Mouse (Mus musculus) heart, embryonic 10.5 days (tissue): Measurements from ENCODE around the gene Nuak1. TPM values are rescaled to one million over a fixed set of nuclear protein-coding genes. Genes with fewer than 3 reads are reported as not detected.

Experiments used
- DNase-seq: peaks from one replicate; pipeline ENCODE4 v3.0.0-alpha.2; 2017; ENCODE audit warnings: low spot score
- H3K27ac ChIP-seq: fragments of 300-500 bp; sonication (generic); 2 replicates; pipeline ENCODE4 v1.5.1; 2016; ENCODE audit warnings: mild to moderate bottlenecking
- H3K27me3 ChIP-seq: fragments of 300-500 bp; sonication (generic); 2 replicates; pipeline ENCODE4 v1.6.1; 2016; ENCODE audit warnings: mild to moderate bottlenecking; ENCODE audit not compliant: poor library complexity, insufficient read depth, severe bottlenecking
- H3K36me3 ChIP-seq: fragments of 300-500 bp; sonication (generic); 2 replicates; pipeline ENCODE4 v1.6.1; 2016; ENCODE audit warnings: mild to moderate bottlenecking, moderate library complexity
- H3K4me1 ChIP-seq: fragments of 300-500 bp; sonication (generic); 2 replicates; pipeline ENCODE4 v1.6.1; 2016; ENCODE audit warnings: mild to moderate bottlenecking
- H3K4me3 ChIP-seq: fragments of 300-500 bp; sonication (generic); 2 replicates; pipeline ENCODE4 v1.5.1; 2016; ENCODE audit warnings: mild to moderate bottlenecking, moderate library complexity
- H3K9me3 ChIP-seq: fragments of 300-500 bp; sonication (generic); 2 replicates; pipeline ENCODE4 v1.6.1; 2016; ENCODE audit warnings: mild to moderate bottlenecking, moderate library complexity
- WGBS: fragments of 180-500 bp; shearing (Covaris S2); methylation state at CpG from one replicate; pipeline ENCODE4 v1.1.7; 2016; 5-methylcytosine and 5-hydroxymethylcytosine counted together
- polyA plus RNA-seq: library from polyadenylated mRNA; unstranded; fragments of >200 nt; fragmentation: Nextera tagmentation; extraction: Ambion mirVana; gene quantifications from 2 replicates; pipeline ENCODE4 v1.2.1, GENCODE M21; 2016

The Nuak1 gene
- polyA plus RNA-seq, 1 experiment from 2014 or later, result 1.9 TPM

DNA sequence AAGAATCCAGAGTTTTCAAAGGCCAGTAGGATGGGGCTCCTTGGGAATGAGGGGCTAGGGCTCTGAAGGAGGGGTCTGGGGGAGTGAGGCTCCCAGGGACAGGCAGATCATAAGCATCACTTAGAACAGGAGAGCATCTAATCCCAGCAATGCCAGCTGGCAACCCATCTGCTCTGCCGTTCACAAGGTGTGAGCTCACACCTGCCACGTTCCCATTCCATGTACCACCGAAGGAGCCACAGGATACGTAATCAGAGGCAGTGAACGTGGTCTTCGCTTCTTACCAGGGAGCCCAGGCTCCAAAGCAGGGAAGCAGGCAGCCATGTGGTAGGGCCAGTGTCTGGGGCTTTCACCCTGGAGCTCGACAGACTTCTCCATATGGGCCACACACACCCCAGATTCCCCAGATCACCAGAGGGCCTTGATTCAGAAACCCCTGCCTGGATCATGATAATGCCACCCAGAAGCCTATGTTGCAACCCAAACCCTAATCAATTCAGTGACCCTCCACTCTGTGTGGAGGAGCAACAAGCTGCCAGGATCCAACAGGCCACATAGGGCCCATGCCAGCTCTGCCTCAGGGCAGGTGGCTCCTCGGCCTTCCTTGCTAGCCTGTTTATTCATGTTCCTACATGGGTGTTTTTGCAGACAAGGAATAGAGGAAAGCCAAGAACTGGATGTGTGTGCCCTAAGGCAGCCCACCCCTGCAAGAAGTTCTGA, 25.3 kb downstream of the Nuak1 start:
- no peaks in the 10 kb centered on the region for H3K9me3 ChIP-seq
- H3K27ac ChIP-seq, result peak overlapping the region; percentile 36; the same call in 1 of the 2 replicates
- H3K4me3 ChIP-seq, result no peak overlapping the region
- 87% methylated on average over 8 of the region's 8 CpGs for WGBS
- H3K36me3 ChIP-seq, result peaks cover 8% of the 10 kb centered on the region
- no peaks in the 10 kb centered on the region for H3K27me3 ChIP-seq
- no peak for DNase-seq
- peaks cover 57% of the 10 kb centered on the region for H3K4me1 ChIP-seq

DNA sequence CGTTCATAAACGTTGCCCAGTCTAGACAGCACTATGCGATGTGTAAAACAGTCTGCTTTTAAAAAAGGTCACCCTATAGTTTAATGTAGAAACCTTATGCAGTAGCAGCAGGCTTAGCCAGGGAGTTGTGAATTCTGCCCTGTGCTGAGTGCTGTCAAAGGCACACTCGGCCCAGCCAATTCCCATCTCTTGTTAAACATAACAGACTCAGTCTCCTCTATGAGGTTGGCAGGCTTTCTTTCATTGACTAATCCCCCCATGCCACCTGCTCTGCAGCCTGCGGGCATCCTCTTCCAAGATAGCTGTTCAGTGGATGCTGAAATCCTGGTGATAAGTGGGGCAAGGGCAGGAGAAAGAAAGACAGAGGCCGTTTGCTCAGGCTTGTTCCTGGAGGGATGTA, 27.1 kb downstream of the Nuak1 start:
- no peak for DNase-seq
- Histone ChIP-seq H3K4me1 (peaks cover 57% of the 10 kb centered on the region), H3K4me3 (no peak overlapping the region), H3K27ac (no peak overlapping the region), H3K27me3 (no peaks in the 10 kb centered on the region), H3K9me3 (no peaks in the 10 kb centered on the region), H3K36me3 (peaks cover 7% of the 10 kb centered on the region; the same call in 1 of the 2 replicates)
- WGBS, result 85% methylated on average over 6 of the region's 6 CpGs

- Histone ChIP-seq H3K27me3 (no peaks in the 10 kb centered on the region), H3K27ac (peak overlapping the region; percentile 79; the same call in 1 of the 2 replicates), H3K36me3 (peaks cover 7% of the 10 kb centered on the region; the same call in 1 of the 2 replicates), H3K4me1 (peaks cover 53% of the 10 kb centered on the region), H3K9me3 (no peaks in the 10 kb centered on the region), H3K4me3 (no peak overlapping the region)
- 85% methylated on average over 12 of the region's 12 CpGs for whole genome bisulfite sequencing
- DNase-seq, result no peak
Measured at GRCm38 (mm10) chr10:84412326-84412962, 28.0 kb downstream of the Nuak1 start.

- no peaks in the 10 kb centered on the region for H3K9me3 ChIP-seq
- peak overlapping the region; percentile 79 for H3K27ac ChIP-seq
- H3K4me3 ChIP-seq, result no peak overlapping the region
- DNase-seq, result no peak
- H3K4me1 ChIP-seq, result peaks cover 44% of the 10 kb centered on the region
- WGBS, result 66% methylated on average over 16 of the region's 16 CpGs
- no peaks in the 10 kb centered on the region for H3K27me3 ChIP-seq
- H3K36me3 ChIP-seq, result peaks cover 12% of the 10 kb centered on the region; the same call in 1 of the 2 replicates
Measured at GRCm38 (mm10) chr10:84411122-84412105, 29.0 kb downstream of the Nuak1 start.

DNA sequence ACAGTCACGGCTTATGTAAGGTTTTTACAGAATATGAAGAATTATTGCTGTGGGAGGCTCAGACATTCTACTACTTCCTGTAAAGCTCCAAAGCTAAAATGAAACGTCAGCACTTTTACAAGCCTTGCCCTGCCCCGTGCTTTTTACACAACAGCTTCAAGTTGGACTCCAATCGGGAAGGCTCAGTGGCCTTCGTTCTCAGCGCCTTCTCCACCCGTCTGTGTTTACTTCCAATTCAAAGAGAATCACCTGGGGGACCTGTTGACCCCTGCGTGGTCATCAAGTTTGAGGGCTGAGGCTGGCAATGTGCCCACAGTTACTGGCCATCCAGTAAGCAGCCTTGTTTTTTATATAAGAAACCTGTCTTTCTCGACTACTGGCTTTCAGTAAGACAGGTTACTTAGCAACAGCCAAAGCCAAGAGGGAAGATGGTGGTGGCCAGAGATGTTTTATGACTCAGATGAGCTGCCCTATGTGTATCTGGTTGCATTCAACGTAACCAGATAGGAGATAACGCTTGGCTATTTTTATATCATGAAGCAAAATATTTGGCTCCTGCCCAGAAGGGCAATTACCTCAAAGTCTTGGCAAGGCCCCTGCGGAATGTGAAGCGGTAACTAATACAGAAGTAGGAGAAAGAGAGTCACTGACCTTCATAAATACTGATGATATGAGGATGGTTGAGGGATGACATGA, 31.3 kb downstream of the Nuak1 start:
- H3K9me3 ChIP-seq, result no peaks in the 10 kb centered on the region
- peaks cover 43% of the 10 kb centered on the region for H3K4me1 ChIP-seq
- no peak for DNase-seq
- H3K27ac ChIP-seq, result peak overlapping the region; percentile 10; the same call in 1 of the 2 replicates
- no peak overlapping the region for H3K4me3 ChIP-seq
- no peaks in the 10 kb centered on the region for H3K27me3 ChIP-seq
- 77% methylated on average over 13 of the region's 13 CpGs for WGBS
- H3K36me3 ChIP-seq, result peaks cover 14% of the 10 kb centered on the region; the same call in 1 of the 2 replicates

GRCm38 (mm10) chr10:84405135-84405776, 35.1 kb downstream of the Nuak1 start:
- H3K36me3 ChIP-seq, result peaks cover 14% of the 10 kb centered on the region; the same call in 1 of the 2 replicates
- 51% methylated on average over 8 of the region's 8 CpGs for WGBS
- H3K4me3 ChIP-seq, result no peak overlapping the region
- no peak overlapping the region for H3K27ac ChIP-seq
- no peaks in the 10 kb centered on the region for H3K9me3 ChIP-seq
- peaks cover 39% of the 10 kb centered on the region for H3K4me1 ChIP-seq
- no peak for DNase-seq
- no peaks in the 10 kb centered on the region for H3K27me3 ChIP-seq

DNA sequence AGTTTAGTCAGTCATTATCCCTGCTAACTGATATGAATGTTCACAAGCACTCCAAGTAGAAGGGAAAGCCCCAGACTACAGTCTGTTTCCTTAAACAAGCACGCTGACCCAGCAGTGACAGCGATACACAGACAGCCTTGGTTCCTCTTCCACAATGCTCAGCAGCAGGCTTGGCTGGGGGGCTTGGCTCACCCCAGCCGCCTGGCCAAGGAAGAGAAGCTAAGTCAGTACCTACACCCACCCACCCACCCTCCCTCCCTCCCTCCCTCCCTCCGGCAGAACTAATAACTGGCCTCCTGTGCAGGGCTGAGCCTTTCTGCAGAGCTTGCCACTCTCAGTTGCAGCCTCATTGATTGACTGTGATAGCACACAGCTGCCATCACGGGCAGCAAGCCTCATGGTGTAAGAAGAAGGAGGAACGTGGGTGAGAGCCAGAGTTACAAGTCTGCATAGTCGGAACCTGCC, 38.5 kb downstream of the Nuak1 start:
- Histone ChIP-seq H3K4me1 (peaks cover 32% of the 10 kb centered on the region), H3K36me3 (peaks cover 10% of the 10 kb centered on the region; the same call in 1 of the 2 replicates), H3K4me3 (no peak overlapping the region), H3K27ac (peak overlapping the region; percentile 59; the same call in 1 of the 2 replicates), H3K27me3 (no peaks in the 10 kb centered on the region), H3K9me3 (no peaks in the 10 kb centered on the region)
- DNase-seq, result no peak
- 34% methylated on average over 7 of the region's 7 CpGs for WGBS

DNA sequence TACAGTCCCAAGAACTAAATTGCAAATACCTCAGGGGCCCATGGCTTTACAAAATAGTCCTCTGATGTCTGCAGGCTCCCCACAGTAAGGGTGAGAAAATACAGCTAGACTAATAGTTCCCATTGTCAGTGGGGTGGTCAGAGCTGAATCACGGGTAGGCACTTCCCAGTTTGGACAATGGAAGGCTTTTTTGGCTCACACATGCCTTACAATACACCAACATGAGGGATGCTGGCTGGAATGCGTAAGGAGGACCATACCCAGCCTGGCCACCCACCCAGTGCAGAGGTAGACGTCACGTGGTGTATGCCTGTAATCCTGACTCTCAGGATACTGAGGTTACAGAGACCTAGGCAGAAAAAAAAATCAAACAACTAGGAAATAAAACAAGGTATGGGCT, 39.2 kb downstream of the Nuak1 start:
- Histone ChIP-seq H3K4me1 (peaks cover 40% of the 10 kb centered on the region), H3K27ac (no peak overlapping the region), H3K27me3 (no peaks in the 10 kb centered on the region), H3K36me3 (0 out of 2 replicates have a peak, but pooled peaks cover 4% of the 10 kb centered on the region), H3K9me3 (no peaks in the 10 kb centered on the region), H3K4me3 (no peak overlapping the region)
- DNase-seq, result no peak
- WGBS, result 64% methylated on average over 4 of the region's 4 CpGs

- H3K27me3 ChIP-seq, result no peaks in the 10 kb centered on the region
- H3K27ac ChIP-seq, result no peak overlapping the region
- WGBS, result 80% methylated on average over 7 of the region's 7 CpGs
- H3K4me3 ChIP-seq, result no peak overlapping the region
- peaks cover 46% of the 10 kb centered on the region for H3K4me1 ChIP-seq
- H3K36me3 ChIP-seq, result 0 out of 2 replicates have a peak, but pooled peaks cover 3% of the 10 kb centered on the region
- no peaks in the 10 kb centered on the region for H3K9me3 ChIP-seq
- no peak for DNase-seq
Measured at GRCm38 (mm10) chr10:84400037-84400681, 40.2 kb downstream of the Nuak1 start.

DNA sequence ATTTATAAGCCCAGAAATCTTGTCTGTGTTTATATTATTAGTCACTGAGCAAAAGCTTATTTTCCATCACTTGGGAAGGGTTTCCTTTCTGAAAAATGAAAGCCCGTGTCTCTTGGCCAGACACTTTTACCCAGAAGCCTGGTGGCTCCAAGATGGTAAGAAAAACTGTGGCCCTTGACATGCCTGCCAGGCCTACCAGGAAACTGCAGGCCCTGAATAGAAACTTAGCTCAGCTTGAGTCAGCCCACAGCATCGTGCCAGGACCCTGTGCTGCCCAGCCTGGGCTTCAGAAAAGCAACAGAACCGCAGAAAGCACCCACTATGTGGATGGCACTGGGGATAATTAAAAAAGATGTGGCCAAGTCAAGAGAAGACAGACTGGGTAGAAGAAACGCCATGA, 43.1 kb downstream of the Nuak1 start:
- Histone ChIP-seq H3K27me3 (no peaks in the 10 kb centered on the region), H3K4me1 (peaks cover 66% of the 10 kb centered on the region), H3K36me3 (peaks cover 7% of the 10 kb centered on the region; the same call in 1 of the 2 replicates), H3K9me3 (no peaks in the 10 kb centered on the region), H3K27ac (no peak overlapping the region), H3K4me3 (no peak overlapping the region)
- DNase-seq, result no peak
- 82% methylated on average over 4 of the region's 4 CpGs for WGBS

DNA sequence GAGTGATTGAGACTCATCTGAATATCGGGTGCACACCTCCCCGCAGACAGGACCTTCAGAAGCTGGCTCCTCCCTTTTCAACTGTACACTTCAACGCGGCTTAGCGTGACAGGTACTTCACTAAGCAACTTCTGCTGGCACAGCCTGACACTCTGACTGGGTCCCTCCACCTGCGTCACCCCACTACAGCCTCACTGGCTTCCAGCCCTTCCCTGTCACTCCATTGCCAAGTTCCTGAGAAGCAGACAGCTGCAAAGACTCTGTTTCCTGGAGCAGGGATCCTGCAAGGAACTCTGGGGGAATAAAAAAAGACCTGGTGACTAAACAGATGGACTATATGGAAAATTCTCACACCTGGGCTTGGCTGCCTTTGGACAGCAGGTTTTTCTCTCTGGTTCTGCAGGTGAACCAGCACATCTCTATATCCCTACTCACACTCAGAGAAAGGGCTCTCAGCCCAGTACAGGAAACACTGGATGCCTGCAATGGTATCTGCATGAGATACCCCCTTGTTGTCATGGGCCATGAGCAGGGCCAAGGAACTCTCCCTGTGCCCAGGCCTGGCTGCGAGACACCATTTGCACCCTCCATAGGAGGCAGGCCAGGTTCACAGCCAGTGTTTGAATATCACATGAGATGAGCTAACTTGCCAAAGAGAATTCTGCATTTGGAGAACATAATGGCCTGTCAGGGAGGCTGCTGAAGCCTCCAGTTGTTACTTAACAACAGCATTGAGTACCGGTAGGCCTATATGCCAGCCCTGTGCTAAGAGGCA, 44.3 kb downstream of the Nuak1 start:
- Histone ChIP-seq H3K27ac (peak overlapping the region; percentile 70; the same call in 1 of the 2 replicates), H3K4me1 (peaks cover 63% of the 10 kb centered on the region), H3K27me3 (no peaks in the 10 kb centered on the region), H3K9me3 (no peaks in the 10 kb centered on the region), H3K36me3 (peaks cover 11% of the 10 kb centered on the region; the same call in 1 of the 2 replicates), H3K4me3 (no peak overlapping the region)
- WGBS, result 54% methylated on average over 8 of the region's 8 CpGs
- no peak for DNase-seq
